Mouse (Mus musculus): ENCODE results near the gene Baz2b. TPM values are rescaled to one million over a fixed set of nuclear protein-coding genes. Genes with fewer than 3 reads are reported as not detected.

The Baz2b gene
- polyA plus RNA-seq, 1 experiment = 15.0 TPM

DNA sequence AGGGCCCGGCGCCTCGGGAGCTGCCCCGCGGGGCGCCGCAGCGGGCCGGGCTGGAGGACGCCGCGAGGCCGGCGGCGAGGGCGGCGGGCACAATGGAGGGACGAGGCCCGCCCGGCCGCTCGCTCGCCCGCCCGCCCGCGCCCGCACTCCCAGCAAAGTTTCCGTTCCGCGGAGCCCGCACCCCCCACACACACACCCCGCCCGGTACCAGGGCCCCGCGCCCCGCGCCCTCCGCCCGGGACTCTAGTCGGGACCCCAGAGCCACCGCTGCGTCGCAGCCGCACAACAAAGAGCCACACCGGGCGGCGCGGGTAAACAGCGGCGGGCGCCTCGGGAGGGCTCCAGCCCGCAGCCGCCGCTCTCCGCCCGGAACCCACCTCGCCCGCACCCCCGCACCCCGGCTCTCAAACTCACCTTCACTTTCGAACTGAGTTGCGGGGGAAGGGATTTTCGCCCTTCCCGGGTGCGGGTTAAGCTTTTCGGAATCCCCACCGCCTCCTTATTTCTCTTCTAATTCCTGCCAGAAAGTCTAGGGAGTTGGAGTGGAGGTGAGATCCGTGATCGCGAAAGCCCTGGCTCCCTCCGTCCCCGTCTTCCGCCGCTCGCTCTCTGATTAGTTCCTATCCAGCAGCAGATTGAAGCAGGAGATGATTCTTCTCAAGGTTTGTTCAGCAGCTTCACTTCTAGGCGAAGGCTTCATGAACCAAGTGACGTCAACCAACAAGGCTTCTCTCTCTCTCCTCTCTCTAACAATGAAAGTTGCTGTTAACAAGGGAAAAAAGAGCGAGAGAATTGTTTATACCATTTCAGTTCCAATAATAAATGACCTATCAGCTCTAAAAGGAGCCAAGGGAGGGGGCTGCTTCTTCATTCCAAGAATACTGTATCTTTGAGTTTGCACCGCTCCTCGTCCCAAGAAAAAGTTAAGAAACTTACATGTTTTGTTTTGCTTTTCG is 84.3 kb downstream of the Baz2b start:
- TF ChIP-seq POLR2A (IDR thresholded peaks at IDR 0.05; ENCODE audit: low read depth, low read length) (no peak), CTCF (conservative IDR thresholded peaks at IDR 0.05; ENCODE audit: insufficient read depth, insufficient read length, low read depth, low read length) (no peak)
- peaks cover 7% of the 10 kb centered on the region for H3K4me1 ChIP-seq (ENCODE audit: control insufficient read depth, insufficient read depth, low read length)
- peak overlapping the region; percentile 88 for H3K27ac ChIP-seq (ENCODE audit: insufficient read depth, low read depth, low read length)
- peak; percentile 82 for DNase-seq
- no peaks in the 10 kb centered on the region for H3K36me3 ChIP-seq (ENCODE audit: control insufficient read depth, insufficient read depth, low read length)
- peak overlapping the region; percentile 69 for H3K4me3 ChIP-seq (ENCODE audit: insufficient read depth, low read depth, low read length)
- H3K27me3 ChIP-seq (replicated peaks; ENCODE audit: control insufficient read depth, insufficient read depth, low read length) = no peaks in the 10 kb centered on the region
- 7% methylated on average over 80 of the region's 83 CpGs for WGBS

DNA sequence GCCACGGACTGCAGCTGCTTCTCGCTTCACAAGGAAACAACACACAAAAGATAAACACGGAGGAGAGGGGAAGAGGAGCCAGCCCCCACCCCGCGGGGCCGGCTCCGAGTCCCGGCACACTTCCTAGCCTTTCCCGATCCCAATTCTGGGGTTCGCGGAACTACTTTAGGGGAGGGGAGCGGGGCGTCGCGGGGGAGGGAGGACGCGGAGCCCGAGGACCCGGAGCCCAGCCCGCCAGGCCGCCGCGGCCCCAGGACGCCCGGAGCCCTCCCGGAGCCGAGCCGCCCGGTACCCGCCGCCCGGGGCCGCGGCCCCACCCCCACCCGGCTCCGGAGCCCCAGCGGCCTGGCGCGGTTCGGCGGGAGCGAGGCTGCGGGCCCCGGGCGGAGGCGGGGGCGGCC is 85.0 kb downstream of the Baz2b start:
- WGBS = 5% methylated on average over 47 of the region's 47 CpGs
- DNase-seq = peak; percentile 70

DNA sequence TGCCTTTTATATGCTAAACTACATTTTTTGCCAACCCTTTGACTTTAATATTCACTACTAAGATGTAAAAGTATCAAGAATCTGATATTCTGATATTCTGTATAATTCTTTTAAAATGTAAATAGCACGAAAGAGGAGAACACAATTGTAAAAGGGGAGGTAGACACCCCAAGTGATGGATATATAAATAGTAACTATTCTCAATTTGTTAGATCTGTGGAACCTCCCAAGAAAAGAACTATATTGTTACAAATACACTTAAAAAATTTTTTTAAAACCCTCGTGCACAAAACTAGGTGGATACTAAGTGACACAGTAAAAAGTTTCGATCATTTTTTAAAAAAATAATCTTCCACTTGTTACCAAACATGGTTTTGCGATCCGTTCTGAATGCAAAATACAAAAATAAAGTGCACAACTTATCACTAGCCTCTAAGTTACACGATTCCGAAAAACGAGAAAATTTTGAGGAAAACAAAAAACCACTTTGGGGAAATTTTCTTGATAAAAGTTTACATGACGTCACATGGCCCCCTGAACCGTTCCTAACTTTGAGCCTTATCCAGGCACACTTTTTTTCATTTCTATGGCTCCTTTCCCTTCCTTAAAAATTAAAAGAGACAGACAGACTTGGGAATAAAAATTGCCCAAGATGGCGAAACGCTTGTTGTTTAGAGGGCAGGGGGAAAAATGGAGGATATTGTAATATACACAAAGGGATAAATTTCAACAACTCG is 85.6 kb downstream of the Baz2b start:
- peak overlapping the region; percentile 69 for H3K4me3 ChIP-seq (ENCODE audit: insufficient read depth, low read depth, low read length)
- peaks cover 12% of the 10 kb centered on the region for H3K4me1 ChIP-seq (ENCODE audit: control insufficient read depth, insufficient read depth, low read length)
- no peak for TF ChIP-seq CTCF (conservative IDR thresholded peaks at IDR 0.05; ENCODE audit: insufficient read depth, insufficient read length, low read depth, low read length)
- no peak for TF ChIP-seq POLR2A (IDR thresholded peaks at IDR 0.05; ENCODE audit: low read depth, low read length)
- 3% methylated on average over 13 of the region's 13 CpGs for WGBS
- H3K36me3 ChIP-seq (ENCODE audit: control insufficient read depth, insufficient read depth, low read length) = no peaks in the 10 kb centered on the region
- H3K27me3 ChIP-seq (replicated peaks; ENCODE audit: control insufficient read depth, insufficient read depth, low read length) = no peaks in the 10 kb centered on the region
- H3K27ac ChIP-seq (ENCODE audit: insufficient read depth, low read depth, low read length) = peak overlapping the region; percentile 99
- DNase-seq = no peak

More for the DNA sequence above, 85.0 kb downstream of the Baz2b start:
- no peaks in the 10 kb centered on the region for H3K36me3 ChIP-seq (ENCODE audit: control insufficient read depth, insufficient read depth, low read length)
- H3K4me3 ChIP-seq (ENCODE audit: insufficient read depth, low read depth, low read length) = peak overlapping the region; percentile 69
- no peak for TF ChIP-seq POLR2A (IDR thresholded peaks at IDR 0.05; ENCODE audit: low read depth, low read length)
- no peak for TF ChIP-seq CTCF (conservative IDR thresholded peaks at IDR 0.05; ENCODE audit: insufficient read depth, insufficient read length, low read depth, low read length)
- H3K27me3 ChIP-seq (replicated peaks; ENCODE audit: control insufficient read depth, insufficient read depth, low read length) = no peaks in the 10 kb centered on the region
- H3K4me1 ChIP-seq (ENCODE audit: control insufficient read depth, insufficient read depth, low read length) = peaks cover 10% of the 10 kb centered on the region
- peak overlapping the region; percentile 99 for H3K27ac ChIP-seq (ENCODE audit: insufficient read depth, low read depth, low read length)

GRCm38 (mm10) chr2:60123061-60123874 is 86.4 kb downstream of the Baz2b start:
- Histone ChIP-seq H3K4me1 (ENCODE audit: control insufficient read depth, insufficient read depth, low read length) (peaks cover 17% of the 10 kb centered on the region), H3K27ac (ENCODE audit: insufficient read depth, low read depth, low read length) (no peak overlapping the region), H3K27me3 (replicated peaks; ENCODE audit: control insufficient read depth, insufficient read depth, low read length) (no peaks in the 10 kb centered on the region), H3K36me3 (ENCODE audit: control insufficient read depth, insufficient read depth, low read length) (no peaks in the 10 kb centered on the region), H3K4me3 (ENCODE audit: insufficient read depth, low read depth, low read length) (no peak overlapping the region)
- TF ChIP-seq CTCF (conservative IDR thresholded peaks at IDR 0.05; ENCODE audit: insufficient read depth, insufficient read length, low read depth, low read length) (no peak), POLR2A (IDR thresholded peaks at IDR 0.05; ENCODE audit: low read depth, low read length) (no peak)
- DNase-seq = no peak
- 54% methylated on average over 6 of the region's 6 CpGs for WGBS

DNA sequence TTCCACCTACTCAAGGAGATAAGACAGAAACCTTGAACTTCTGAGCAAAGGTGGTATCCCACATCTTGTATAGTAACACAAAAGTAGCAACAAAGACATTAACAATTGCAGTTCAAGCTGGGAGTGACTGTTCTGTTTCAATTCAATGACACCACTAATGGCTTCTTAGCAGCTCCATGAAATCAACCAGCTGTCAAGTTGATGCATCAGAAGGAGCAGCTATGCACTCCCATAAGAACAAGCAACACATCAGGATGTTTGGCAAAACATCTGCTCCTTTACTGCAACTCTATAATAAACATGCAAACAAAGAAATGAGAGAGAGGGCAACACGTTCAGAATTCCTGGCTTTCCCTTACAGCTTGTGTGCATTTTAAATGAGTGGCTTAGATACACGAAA is 87.5 kb downstream of the Baz2b start:
- peaks cover 22% of the 10 kb centered on the region for H3K4me1 ChIP-seq (ENCODE audit: control insufficient read depth, insufficient read depth, low read length)
- no peak for DNase-seq
- WGBS = 72% methylated on average over 2 of the region's 2 CpGs
- H3K27me3 ChIP-seq (replicated peaks; ENCODE audit: control insufficient read depth, insufficient read depth, low read length) = no peaks in the 10 kb centered on the region
- H3K36me3 ChIP-seq (ENCODE audit: control insufficient read depth, insufficient read depth, low read length) = no peaks in the 10 kb centered on the region
- TF ChIP-seq POLR2A (IDR thresholded peaks at IDR 0.05; ENCODE audit: low read depth, low read length) (no peak), CTCF (conservative IDR thresholded peaks at IDR 0.05; ENCODE audit: insufficient read depth, insufficient read length, low read depth, low read length) (no peak)
- no peak overlapping the region for H3K27ac ChIP-seq (ENCODE audit: insufficient read depth, low read depth, low read length)
- H3K4me3 ChIP-seq (ENCODE audit: insufficient read depth, low read depth, low read length) = no peak overlapping the region

DNA sequence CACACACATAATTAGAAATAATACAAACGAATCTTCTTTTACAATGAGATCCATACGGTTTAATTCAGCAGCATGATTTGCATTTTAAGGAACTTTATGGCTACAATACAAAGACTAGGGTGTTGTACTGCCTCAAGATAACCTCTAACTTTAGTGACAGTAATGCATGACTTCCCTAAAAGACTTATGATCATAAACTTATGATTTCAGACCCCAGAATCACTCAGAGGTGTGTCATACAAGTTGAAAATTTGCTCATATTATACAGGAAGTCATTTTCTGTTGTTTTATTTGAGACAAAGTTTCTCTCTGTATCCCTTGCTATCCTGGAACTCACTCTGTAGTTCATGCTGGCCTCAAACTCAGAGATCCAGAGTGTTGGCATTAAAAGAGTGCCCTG is 89.0 kb downstream of the Baz2b start:
- Histone ChIP-seq H3K4me1 (ENCODE audit: control insufficient read depth, insufficient read depth, low read length) (peaks cover 33% of the 10 kb centered on the region), H3K4me3 (ENCODE audit: insufficient read depth, low read depth, low read length) (no peak overlapping the region), H3K27ac (ENCODE audit: insufficient read depth, low read depth, low read length) (no peak overlapping the region), H3K27me3 (replicated peaks; ENCODE audit: control insufficient read depth, insufficient read depth, low read length) (no peaks in the 10 kb centered on the region), H3K36me3 (ENCODE audit: control insufficient read depth, insufficient read depth, low read length) (no peaks in the 10 kb centered on the region)
- TF ChIP-seq CTCF (conservative IDR thresholded peaks at IDR 0.05; ENCODE audit: insufficient read depth, insufficient read length, low read depth, low read length) = no peak
- TF ChIP-seq POLR2A (IDR thresholded peaks at IDR 0.05; ENCODE audit: low read depth, low read length) = no peak
- 47% methylated on average over 2 of the region's 2 CpGs for WGBS
- DNase-seq = no peak
